8 mouse cellular contexts compared by ENCODE assay signal in genomic region chr4:64595014-64595599, GRCm38 (mm10).
DNase-seq lines count a peak whose midpoint lies in the region; ATAC-seq and TF ChIP-seq lines count a peak whose summit lies in the region.

No protein-coding gene starts in this region.

- H3K36me3 ChIP-seq in CH12.LX (replicated peaks in 1 of 2; ENCODE audit: control insufficient read depth in 1 of 2, insufficient read depth in 1 of 2, low read length in 1 of 2): no peaks in the 10 kb centered on the region
- no peaks in the 10 kb centered on the region for H3K36me3 ChIP-seq in lung, embryonic 16.5 days (ENCODE audit: control insufficient read depth, insufficient read depth, low read length)
- no peaks in the 10 kb centered on the region for H3K36me3 ChIP-seq in intestine, embryonic 15.5 days

- H3K4me3 ChIP-seq in CH12.LX (replicated peaks in 1 of 3; ENCODE audit: low read depth in 2 of 3, low read length in 2 of 3, poor library complexity in 1 of 3): peak overlapping the region in 2 of 3 experiments; percentile 41 to 43
- no peak overlapping the region for H3K4me3 ChIP-seq in lung, embryonic 16.5 days (ENCODE audit: low read length)
- no peak overlapping the region for H3K4me3 ChIP-seq in intestine, embryonic 15.5 days (replicated peaks)

- peak overlapping the region; percentile 35; the same call in 1 of the 2 replicates for H3K9ac ChIP-seq in CH12.LX (ENCODE audit: insufficient read depth, low read depth)
- H3K9ac ChIP-seq in lung, embryonic 16.5 days (ENCODE audit: low read length): no peak overlapping the region
- no peak overlapping the region for H3K9ac ChIP-seq in intestine, embryonic 15.5 days

- peaks cover 4 to 36% of the 10 kb centered on the region in 2 experiments; a peak in 3 of 4 replicates for H3K4me1 ChIP-seq in CH12.LX (ENCODE audit: control insufficient read depth in 1 of 2, insufficient read depth in 2 of 2)
- no peaks in the 10 kb centered on the region for H3K4me1 ChIP-seq in lung, embryonic 16.5 days (replicated peaks; ENCODE audit: control insufficient read depth, insufficient read depth, low read length)
- H3K4me1 ChIP-seq in intestine, embryonic 15.5 days (replicated peaks): no peaks in the 10 kb centered on the region

- no peaks in the 10 kb centered on the region for H3K27me3 ChIP-seq in CH12.LX (replicated peaks)
- H3K27me3 ChIP-seq in lung, embryonic 16.5 days (ENCODE audit: control insufficient read depth, insufficient read depth, low read depth, low read length): no peaks in the 10 kb centered on the region
- H3K27me3 ChIP-seq in intestine, embryonic 15.5 days (replicated peaks): no peaks in the 10 kb centered on the region

- in situ Hi-C loops in CH12.LX (cut with MboI; ENCODE audit: low pct_ligation_motif_present, low pct_unique_long_range_greater_than_20kb, low sequenced_read_pairs): no loop called here

- peak; percentile 94 for ATAC-seq in lung, embryonic 16.5 days (ENCODE audit: low read depth)
- ATAC-seq in frontal cortex, adult (ENCODE audit: low TSS enrichment): no peak
- ATAC-seq in intestine, embryonic 15.5 days: no peak

- 42% methylated on average over 8 of the region's 8 CpGs for WGBS in lung, embryonic 16.5 days
- 56% methylated on average over 8 of the region's 8 CpGs for WGBS in intestine, embryonic 15.5 days

- peak; percentile 41 for TF ChIP-seq EP300 in CH12.LX (IDR thresholded peaks at IDR 0.05; ENCODE audit: low read length)

- peak overlapping the region; percentile 79 for H3K4me2 ChIP-seq in CH12.LX (ENCODE audit: insufficient read depth, low read depth, poor library complexity, severe bottlenecking)
- no peak overlapping the region for H3K4me2 ChIP-seq in lung, embryonic 16.5 days (ENCODE audit: low read depth, low read length)
- H3K4me2 ChIP-seq in intestine, embryonic 15.5 days (replicated peaks): no peak overlapping the region

- peak overlapping the region; percentile 81 for H3K27ac ChIP-seq in CH12.LX (ENCODE audit: insufficient read depth, low read depth)
- H3K27ac ChIP-seq in lung, embryonic 16.5 days (ENCODE audit: low read length): no peak overlapping the region
- H3K27ac ChIP-seq in intestine, embryonic 15.5 days: no peak overlapping the region

- H3K79me2 ChIP-seq in CH12.LX (replicated peaks; ENCODE audit: control insufficient read depth, extremely low read depth, insufficient read depth, poor library complexity, severe bottlenecking): no peaks in the 10 kb centered on the region

- DNase-seq in cerebellum, adult 11-12 months: peak; percentile 2
- DNase-seq in cerebellum, adult 11 months: no peak
- DNase-seq in CH12.LX (ENCODE audit: extremely low read depth): peak; percentile 78
- DNase-seq in heart, adult 9 months (ENCODE audit: low spot score in 2 of 2): peak; percentile 66 to 85
- DNase-seq in frontal cortex, postnatal 25 days (ENCODE audit: low spot score in 2 of 2): no peak

- H3K9me3 ChIP-seq in CH12.LX (replicated peaks; ENCODE audit: low read length): no peaks in the 10 kb centered on the region
- no peaks in the 10 kb centered on the region for H3K9me3 ChIP-seq in lung, embryonic 16.5 days (ENCODE audit: control insufficient read depth, low read length)
- no peaks in the 10 kb centered on the region for H3K9me3 ChIP-seq in intestine, embryonic 15.5 days

- no peak for TF ChIP-seq POLR2A in CH12.LX (IDR thresholded peaks at IDR 0.05; ENCODE audit: low read depth, low read length)

- dilution Hi-C loops in CH12.LX (cut with MboI; ENCODE audit: extremely low pct_ligation_motif_present, extremely low pct_unique_long_range_greater_than_20kb, low sequenced_read_pairs): no loop called here

- TF ChIP-seq RAD21 in CH12.LX (IDR thresholded peaks at IDR 0.05; ENCODE audit: low read depth, low read length): no peak

- no peak for TF ChIP-seq CTCF in CH12.LX (conservative IDR thresholded peaks at IDR 0.05 in 1 of 2, IDR thresholded peaks at IDR 0.05 in 1 of 2; ENCODE audit: low read depth in 2 of 2, low read length in 2 of 2)

TF ChIP-seq in CH12.LX, 34 proteins besides CTCF, POLR2A, EP300 and RAD21:
- TF ChIP-seq CHD2 (IDR thresholded peaks at IDR 0.05; ENCODE audit: low read length) (0 out of 2 replicates have a peak, but pooled peaks have one; percentile 47), ZC3H11A (IDR thresholded peaks at IDR 0.05; ENCODE audit: low read depth, low read length) (no peak), MXI1 (IDR thresholded peaks at IDR 0.05; ENCODE audit: low read depth, low read length) (no peak), PAX5 (IDR thresholded peaks at IDR 0.05; ENCODE audit: low read length) (no peak), MYC (IDR thresholded peaks at IDR 0.05; ENCODE audit: low read depth, low read length) (peak; percentile 46; the same call in 1 of the 2 replicates), MAFK (IDR thresholded peaks at IDR 0.05; ENCODE audit: insufficient replicate concordance, low read length) (no peak), MAZ (IDR thresholded peaks at IDR 0.05; ENCODE audit: low read depth, low read length) (0 out of 2 replicates have a peak, but pooled peaks have one; percentile 27), USF2 (conservative IDR thresholded peaks at IDR 0.05; ENCODE audit: low read depth, low read length) (no peak), JUND (conservative IDR thresholded peaks at IDR 0.05; ENCODE audit: low read depth, low read length) (no peak), BHLHE40 (IDR thresholded peaks at IDR 0.05; ENCODE audit: low read depth, low read length) (peak; percentile 80), ETS1 (conservative IDR thresholded peaks at IDR 0.05; ENCODE audit: low read depth, low read length) (peak; percentile 47; the same call in 1 of the 2 replicates), KAT2A (IDR thresholded peaks at IDR 0.05; ENCODE audit: insufficient replicate concordance, low read length) (no peak), UBTF (IDR thresholded peaks at IDR 0.05; ENCODE audit: low read depth, low read length) (no peak), ELF1 (IDR thresholded peaks at IDR 0.05; ENCODE audit: low read depth, low read length) (peak; percentile 57), GABPA (IDR thresholded peaks at IDR 0.05; ENCODE audit: insufficient replicate concordance, low read depth, low read length) (no peak), HCFC1 (IDR thresholded peaks at IDR 0.05; ENCODE audit: low read depth, low read length) (no peak), RCOR1 (conservative IDR thresholded peaks at IDR 0.05; ENCODE audit: low read depth, low read length) (no peak), E2F4 (IDR thresholded peaks at IDR 0.05; ENCODE audit: insufficient replicate concordance, low read depth, low read length) (peak; percentile 65; the same call in 1 of the 2 replicates), NRF1 (IDR thresholded peaks at IDR 0.05; ENCODE audit: low read depth, low read length) (no peak), ZMIZ1 (IDR thresholded peaks at IDR 0.05; ENCODE audit: low read depth, low read length) (no peak), USF1 (IDR thresholded peaks at IDR 0.05; ENCODE audit: low read depth, low read length) (peak; percentile 26), IRF4 (IDR thresholded peaks at IDR 0.05; ENCODE audit: low read depth, low read length) (no peak; the same call in 1 of the 2 replicates), POLR2AphosphoS2 (IDR thresholded peaks at IDR 0.05; ENCODE audit: low read depth, low read length) (no peak), SMC3 (IDR thresholded peaks at IDR 0.05; ENCODE audit: low read depth, low read length) (no peak), TCF12 (IDR thresholded peaks at IDR 0.05; ENCODE audit: low read depth, low read length) (peak; percentile 60; the same call in 1 of the 2 replicates), ZKSCAN1 (IDR thresholded peaks at IDR 0.05; ENCODE audit: borderline replicate concordance, low read depth, low read length) (no peak), SIN3A (IDR thresholded peaks at IDR 0.05; ENCODE audit: low read length) (0 out of 2 replicates have a peak, but pooled peaks have one; percentile 29), MEF2A (IDR thresholded peaks at IDR 0.05; ENCODE audit: borderline replicate concordance, low read depth, low read length) (peak; percentile 91), NELFE (IDR thresholded peaks at IDR 0.05; ENCODE audit: low read depth, low read length) (0 out of 2 replicates have a peak, but pooled peaks have one; percentile 12), JUN (IDR thresholded peaks at IDR 0.05; ENCODE audit: insufficient read depth, low read depth, low read length) (peak; percentile 49), CHD1 (IDR thresholded peaks at IDR 0.05; ENCODE audit: low read depth, low read length) (no peak), MAX (IDR thresholded peaks at IDR 0.05; ENCODE audit: low read length) (no peak; the same call in 1 of the 2 replicates), ZNF384 (IDR thresholded peaks at IDR 0.05; ENCODE audit: low read depth, low read length) (no peak), TBP (conservative IDR thresholded peaks at IDR 0.05; ENCODE audit: low read depth, low read length) (no peak)
TF ChIP-seq in CH12.LX: peak in this region for 13.

Comparison
In these comparisons a context has a peak if more than half of its experiments do, and no peak if none do; other contexts are left out.
1. DNase-seq: peak in cerebellum, adult 11-12 months (single experiment), CH12.LX (single experiment) and heart, adult 9 months (2 of 2); none in cerebellum, adult 11 months (single experiment) and frontal cortex, postnatal 25 days (0 of 2).
2. H3K4me3 ChIP-seq: peak in CH12.LX (2 of 3); none in lung, embryonic 16.5 days (single experiment) and intestine, embryonic 15.5 days (single experiment).